Mouse (Mus musculus) gastrocnemius, adult 18-20 months (tissue): ENCODE results near the gene Acta2. TPM values are rescaled to one million over a fixed set of nuclear protein-coding genes. Genes with fewer than 3 reads are reported as not detected.

Experiments
- DNase-seq: peaks from one replicate; pipeline ENCODE4 v3.0.0; 2021; ENCODE audit warnings: low spot score
- long read RNA-seq, 2 experiments: library from polyadenylated mRNA; stranded (forward); transcript quantifications; one replicate each; pipeline ENCODE4 v2.0.0; 2021
- total RNA-seq, 2 experiments: library from RNA; stranded (reverse); gene quantifications; 2 replicates each; pipeline ENCODE4 v1.2.3; 2021

Gene Acta2
- 10 to 100 TPM; 51.7 to 82.1 TPM for total RNA-seq
- long read RNA-seq, experiment 1, transcript Acta2-201 (9 exons, 2,035 nt): major isoform, 47 of 52 reads
- long read RNA-seq, experiment 1, partial matches to known transcripts: 4 of 52 reads
- long read RNA-seq, experiment 1, other reads (novel, unspliced or antisense): 1 of 52 reads
- long read RNA-seq, experiment 2, transcript Acta2-201 (9 exons, 2,035 nt): major isoform, 29 of 35 reads
- long read RNA-seq, experiment 2, partial matches to known transcripts: 2 of 35 reads
- long read RNA-seq, experiment 2, other reads (novel, unspliced or antisense): 4 of 35 reads

- peak; percentile 20 for DNase-seq
These were observed at the start of gene Acta2 for GRCm38 (mm10) chr19:34254880-34255681. Gene Acta2, minus strand, starts transcription at chr19:34255590.

DNA sequence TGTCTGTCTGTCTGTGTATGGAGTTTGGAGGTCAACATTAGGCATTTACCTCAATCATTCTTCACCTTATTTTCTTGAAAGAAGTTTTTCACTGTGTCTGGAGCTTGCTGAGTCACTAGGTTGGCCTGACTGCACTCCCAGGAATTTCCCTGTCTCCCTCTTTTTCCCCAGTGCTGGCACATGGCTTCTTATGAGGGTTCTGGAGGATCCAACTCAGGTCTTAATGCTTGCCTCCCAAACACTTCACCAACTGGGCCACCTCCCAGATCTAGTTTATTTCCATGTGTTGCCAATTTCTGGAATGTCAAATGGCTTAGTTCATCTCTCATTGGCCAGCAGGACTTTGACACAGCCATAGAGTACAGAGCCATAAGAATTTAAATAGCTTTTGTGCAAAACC is 49.5 kb upstream of the Acta2 start:
- no peak for DNase-seq

GRCm38 (mm10) chr19:34300430-34300829 is 45.0 kb upstream of the Acta2 start:
- no peak for DNase-seq

DNA sequence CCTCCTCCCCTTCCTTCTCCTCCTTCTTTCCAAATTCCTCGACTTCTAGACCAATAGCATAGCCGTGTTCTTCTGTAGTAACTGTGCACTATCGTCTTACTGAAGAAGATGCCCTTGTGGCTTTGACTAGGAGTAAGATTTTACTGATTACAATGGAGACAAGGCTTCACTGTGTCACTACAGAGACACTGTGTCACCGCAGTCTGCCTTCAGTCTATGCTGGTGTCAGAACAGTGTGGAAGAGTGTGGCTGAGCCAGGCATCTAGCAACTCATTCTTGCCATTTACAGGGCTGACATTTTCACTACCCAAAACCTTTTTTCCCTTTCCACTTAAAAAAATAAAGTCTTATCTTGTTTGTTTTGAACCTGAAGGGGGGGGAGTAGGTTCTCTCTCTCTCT is 43.8 kb upstream of the Acta2 start:
- no peak for DNase-seq

DNA sequence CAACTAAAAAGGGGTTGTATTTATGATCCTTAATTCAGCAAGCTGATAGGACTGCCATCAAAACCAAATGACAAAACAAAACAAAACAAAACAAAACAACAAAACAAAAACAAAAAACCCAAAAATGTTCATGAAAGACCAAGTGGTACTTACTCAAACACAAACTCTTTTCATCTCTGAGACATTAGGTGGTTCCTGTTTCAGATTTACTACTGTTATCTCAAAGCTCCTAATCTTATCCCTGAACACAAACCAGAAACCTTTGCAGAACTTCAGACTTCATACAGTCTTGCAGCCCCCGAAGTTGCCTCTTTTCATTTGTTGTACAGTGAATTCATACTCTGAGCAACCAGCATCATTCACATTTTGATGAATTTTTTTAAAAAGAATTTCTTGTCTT is 43.1 kb upstream of the Acta2 start:
- no peak for DNase-seq

GRCm38 (mm10) chr19:34295442-34295841 is 40.1 kb upstream of the Acta2 start:
- no peak for DNase-seq

DNA sequence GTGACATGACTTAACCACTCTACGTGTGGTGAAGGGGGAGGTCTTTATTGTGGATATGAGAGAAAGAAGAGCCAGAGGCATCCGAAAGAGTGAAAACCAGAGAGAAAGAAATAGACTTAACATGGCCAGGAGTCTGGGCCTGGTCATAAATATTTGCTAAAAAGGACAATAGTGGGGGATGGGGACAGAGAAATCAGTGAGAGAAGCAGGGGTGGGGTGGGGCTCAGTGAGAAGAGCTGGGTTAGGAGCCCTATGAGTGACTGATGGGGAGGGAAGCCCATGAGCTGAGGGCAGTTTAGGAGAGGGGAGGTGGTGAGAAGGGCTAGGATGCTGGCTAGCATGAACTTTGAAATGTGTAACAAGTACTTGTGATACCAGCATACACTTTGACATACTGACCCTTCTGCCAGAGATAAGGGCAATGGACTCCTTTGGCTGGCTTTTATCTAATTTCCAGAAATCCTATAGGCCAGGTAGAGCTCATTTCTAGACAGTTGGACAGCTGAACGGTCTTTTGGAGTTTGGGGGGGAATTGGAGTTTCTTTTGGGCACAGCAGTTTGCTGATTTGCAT is 38.1 kb upstream of the Acta2 start:
- no peak for DNase-seq

GRCm38 (mm10) chr19:34292701-34293100 is 37.3 kb upstream of the Acta2 start:
- no peak for DNase-seq

DNA sequence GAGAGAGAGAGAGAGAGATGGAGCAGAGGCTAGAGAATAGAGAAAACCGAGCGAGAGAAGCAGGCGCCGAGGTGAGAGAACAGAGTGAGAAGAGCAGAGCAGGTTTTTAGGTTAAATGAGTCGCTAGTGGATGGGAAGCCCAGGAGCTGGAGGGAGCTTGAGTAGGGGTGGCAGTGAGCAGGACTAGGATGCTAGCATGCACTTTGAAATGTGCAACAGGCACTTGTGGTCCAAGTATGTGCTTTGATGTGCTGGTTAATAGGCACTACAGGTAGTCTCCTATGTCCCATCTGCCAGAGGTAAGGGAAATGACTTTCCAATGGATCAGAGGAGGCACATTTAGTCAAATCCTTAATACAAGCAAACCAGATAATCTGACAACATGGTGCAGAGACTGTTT is 36.6 kb upstream of the Acta2 start:
- no peak for DNase-seq

DNA sequence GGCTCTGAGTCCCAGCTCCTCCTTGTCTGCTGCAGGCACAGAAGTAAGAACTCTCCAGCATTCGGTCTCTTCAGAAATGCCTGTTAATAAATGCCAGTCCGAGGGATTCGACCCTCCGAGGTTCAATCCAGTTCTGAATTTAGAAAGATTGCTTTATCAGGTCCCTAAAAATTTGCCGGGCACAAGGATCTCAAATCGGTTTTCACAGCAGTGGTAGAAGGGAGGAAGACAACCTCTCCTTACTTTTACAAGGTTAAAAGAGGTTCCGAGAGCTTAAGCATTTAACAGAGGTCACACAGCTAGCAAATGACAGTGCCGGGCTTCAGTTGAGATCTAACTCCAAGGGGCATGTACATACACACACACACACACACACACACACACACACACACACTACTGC is 36.0 kb upstream of the Acta2 start:
- no peak for DNase-seq

- DNase-seq: no peak
These were observed 35.5 kb upstream of the Acta2 start for GRCm38 (mm10) chr19:34290872-34291341.

DNA sequence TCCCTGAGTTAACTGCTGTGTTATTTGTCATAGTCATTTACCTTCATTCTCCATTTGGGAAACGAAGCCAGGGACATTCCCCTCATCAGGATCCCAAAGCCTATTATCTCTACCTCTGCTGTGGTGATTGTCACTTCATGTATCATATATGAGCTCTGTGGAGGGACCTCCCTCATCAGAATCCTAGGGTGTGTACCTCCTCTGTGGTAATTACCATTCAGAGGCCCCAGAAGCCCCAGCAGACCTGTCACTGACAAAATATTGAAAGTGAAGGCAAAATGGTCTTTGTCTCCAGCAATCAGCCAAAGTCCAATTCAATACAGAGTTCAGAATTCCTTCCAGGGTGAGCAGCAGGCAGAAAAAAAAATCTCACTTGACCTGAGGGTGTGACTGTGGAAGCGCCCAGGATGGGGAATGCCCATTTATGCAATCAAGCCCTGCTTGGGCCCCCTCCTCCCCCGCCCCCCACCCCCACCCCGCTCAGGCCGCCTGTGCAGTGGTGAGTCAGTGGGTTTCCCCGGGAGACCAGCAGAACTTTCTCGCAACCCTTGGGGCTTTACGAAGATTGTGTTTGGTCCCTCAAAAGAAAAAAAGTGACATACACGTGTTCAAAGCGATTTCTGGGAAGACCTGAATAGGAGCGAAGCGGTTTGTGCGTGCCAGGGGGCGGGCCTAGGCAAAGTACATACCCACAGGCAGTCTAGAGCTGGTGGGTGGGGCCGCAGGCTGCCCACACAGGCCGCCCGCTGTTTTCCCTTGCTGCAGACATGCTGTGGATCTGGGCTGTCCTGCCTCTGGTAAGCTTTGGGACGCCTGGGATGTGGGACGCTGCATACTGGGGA is 34.8 kb upstream of the Acta2 start, which contains the start of gene Fas:
Gene Fas (plus strand): TSS at position 719 of the 842 bp plus-strand sequence.
- DNase-seq: peak; percentile 75

DNA sequence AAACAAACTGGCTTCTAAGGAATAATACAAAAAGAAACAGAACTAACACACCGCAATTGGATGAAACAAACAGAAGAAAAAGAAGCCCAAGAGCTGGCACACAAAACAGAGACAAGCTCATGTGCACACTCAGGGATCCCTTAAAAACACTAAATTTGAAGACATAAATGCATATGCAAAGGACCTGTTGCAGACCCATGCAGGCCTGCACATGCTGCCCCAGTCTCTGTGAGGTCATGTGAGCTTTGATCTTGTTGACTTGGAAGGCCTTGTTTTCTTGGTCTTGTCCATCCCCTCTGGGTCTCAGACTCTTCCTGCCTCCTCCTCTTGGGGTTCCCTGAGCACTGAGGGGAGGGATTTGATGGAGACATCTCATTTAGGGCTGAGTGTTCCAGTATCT is 33.3 kb upstream of the Acta2 start:
- no peak for DNase-seq

DNA sequence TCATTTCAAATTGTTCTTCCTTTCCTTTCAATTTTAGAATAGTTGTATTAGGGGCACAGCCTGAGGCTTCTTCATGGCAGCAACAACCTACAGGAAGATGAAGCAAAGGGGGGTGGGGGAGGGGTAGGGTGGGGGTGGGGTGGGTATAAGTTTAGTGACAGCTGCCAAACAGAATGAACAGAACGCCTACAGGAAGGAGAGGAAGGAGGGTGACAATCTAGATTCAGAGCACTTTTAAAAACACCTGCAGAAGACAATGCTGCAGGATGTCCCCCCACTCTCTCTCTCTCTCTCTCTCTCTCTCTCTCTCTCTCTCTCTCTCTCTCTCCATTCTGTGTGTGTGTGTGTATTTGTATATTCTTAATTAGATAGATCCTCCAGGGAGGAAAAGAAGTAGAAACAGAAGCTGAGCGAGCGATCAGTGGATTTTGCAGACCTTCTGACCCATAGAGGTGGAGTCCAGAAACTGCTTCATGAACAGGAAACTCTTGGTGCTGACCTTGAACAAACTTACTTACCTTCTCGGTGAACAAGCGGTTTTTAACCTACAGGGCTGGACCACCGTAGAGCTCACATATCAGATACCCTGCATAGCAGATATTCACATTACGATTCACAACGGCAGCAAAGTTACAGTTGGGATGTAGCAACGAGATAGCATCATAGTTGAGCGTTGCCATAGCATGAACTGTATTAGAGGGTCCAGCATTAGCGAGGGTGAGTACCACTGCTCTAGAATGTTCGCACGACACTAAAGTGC is 32.4 kb upstream of the Acta2 start:
- DNase-seq: no peak

- no peak for DNase-seq
These were observed 31.8 kb upstream of the Acta2 start for GRCm38 (mm10) chr19:34287221-34287620.

DNA sequence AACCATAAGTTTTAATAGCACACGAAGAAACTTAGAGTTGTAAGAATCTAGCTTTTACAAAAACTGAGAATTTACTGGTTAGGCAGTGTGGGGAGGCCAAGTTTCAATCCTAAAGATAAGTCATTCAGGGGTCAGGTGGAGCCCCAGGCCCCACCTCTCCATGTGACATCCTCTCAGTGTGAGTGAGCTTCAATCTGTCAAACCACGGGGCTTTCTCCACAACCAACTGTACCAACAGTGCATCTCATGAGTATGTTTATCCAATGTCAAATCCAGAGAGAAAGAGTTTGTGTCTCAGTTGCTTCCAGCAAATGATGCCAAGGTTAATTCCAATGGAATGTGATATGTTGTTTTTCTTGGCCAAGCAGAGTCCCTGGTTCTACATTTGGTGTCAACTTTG is 29.4 kb upstream of the Acta2 start:
- no peak for DNase-seq

GRCm38 (mm10) chr19:34284383-34284782 is 29.0 kb upstream of the Acta2 start:
- DNase-seq: no peak

DNA sequence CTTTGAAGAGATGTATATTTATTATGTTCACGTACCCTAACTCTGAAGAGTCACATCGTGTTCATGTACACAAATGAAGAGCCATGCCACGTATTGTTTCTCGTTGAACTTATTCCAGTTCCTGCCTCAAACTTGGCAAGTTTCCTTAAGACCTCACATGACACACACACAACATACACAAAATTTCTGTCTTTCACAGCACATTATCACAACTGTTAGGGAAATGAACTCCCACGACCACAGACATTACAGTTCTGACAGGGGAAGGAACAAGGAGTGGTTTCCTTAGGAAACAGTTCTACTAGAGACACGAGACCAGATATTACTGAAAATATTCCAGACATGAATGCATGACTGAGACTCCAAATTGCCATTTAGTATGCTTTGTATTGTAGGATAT is 28.2 kb upstream of the Acta2 start:
- no peak for DNase-seq

GRCm38 (mm10) chr19:34278078-34278477 is 22.7 kb upstream of the Acta2 start:
- DNase-seq: no peak

DNA sequence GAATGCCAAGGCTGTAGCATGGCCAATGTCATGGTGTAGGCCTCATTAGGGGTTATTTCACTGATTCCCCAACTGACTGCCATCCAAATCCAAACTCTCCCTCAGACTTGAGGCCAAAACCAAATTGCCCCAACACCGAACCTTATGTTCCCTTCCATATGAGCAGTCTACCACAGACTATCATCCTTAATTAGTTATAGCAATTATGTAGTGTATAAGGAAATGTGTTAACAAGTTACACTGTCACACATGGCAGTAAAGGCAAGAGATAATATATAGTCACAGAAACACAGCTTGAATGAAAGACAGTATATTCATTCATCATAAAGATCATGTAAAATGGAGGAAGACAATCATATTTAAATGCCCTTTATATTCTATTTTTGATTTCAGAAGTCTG is 17.7 kb upstream of the Acta2 start:
- DNase-seq: no peak
